Mouse (Mus musculus) stomach, postnatal 0 days (tissue): ENCODE measurements around the gene Gm609. TPM values are rescaled to one million over a fixed set of nuclear protein-coding genes. Genes with fewer than 3 reads are reported as not detected.
A peak's percentile ranks its signal among the peaks of the same experiment; 100 is the strongest.
"Not testable (repeated sequence)": the region's sequence is repeated elsewhere in the genome, so short reads cannot be mapped to it uniquely, and the experiment has no call there.

Experiments used
- ATAC-seq: fragments of 200-750 bp; cut with Nextera tagmentation; 2 replicates; pipeline ENCODE4 v1.8.0; 2017; ENCODE audit not compliant: low FRiP score, low TSS enrichment
- DNase-seq: peaks from one replicate; pipeline ENCODE4 v3.0.0-alpha.2; 2016; ENCODE audit warnings: low spot score
- H3K27ac ChIP-seq: fragments of 300-500 bp; sonication (generic); replicated peaks from 2 replicates; pipeline ENCODE4 v1.5.1; 2014; ENCODE audit warnings: mild to moderate bottlenecking, control low read depth
- H3K27me3 ChIP-seq: fragments of 300-500 bp; sonication (generic); 2 replicates; pipeline ENCODE4 v1.6.1; 2014; ENCODE audit warnings: low read length; ENCODE audit not compliant: control insufficient read depth, insufficient read depth
- H3K36me3 ChIP-seq: fragments of 300-500 bp; sonication (generic); 2 replicates; pipeline ENCODE4 v1.6.1; 2014; ENCODE audit warnings: low read length, mixed read lengths; ENCODE audit not compliant: control insufficient read depth, insufficient read depth
- H3K4me1 ChIP-seq: fragments of 300-500 bp; sonication (generic); replicated peaks from 2 replicates; pipeline ENCODE4 v1.6.1; 2014; ENCODE audit warnings: antibody characterized with exemption; ENCODE audit not compliant: control insufficient read depth, insufficient read depth
- H3K4me2 ChIP-seq: fragments of 300-500 bp; sonication (generic); replicated peaks from 2 replicates; pipeline ENCODE4 v1.6.1; 2014; ENCODE audit warnings: low read depth, mild to moderate bottlenecking, control low read depth, moderate library complexity
- H3K4me3 ChIP-seq: fragments of 300-500 bp; sonication (generic); 2 replicates; pipeline ENCODE4 v1.5.1; 2014; ENCODE audit warnings: low read depth, low read length, control low read depth
- H3K9ac ChIP-seq: fragments of 300-500 bp; sonication (generic); 2 replicates; pipeline ENCODE4 v1.6.1; 2014; ENCODE audit warnings: mild to moderate bottlenecking, low read length, control low read depth, mixed read lengths
- H3K9me3 ChIP-seq: fragments of 300-500 bp; sonication (generic); 2 replicates; pipeline ENCODE4 v1.6.1; 2016; ENCODE audit warnings: low read length; ENCODE audit not compliant: control insufficient read depth
- CTCF ChIP-seq: IDR thresholded peaks from 2 replicates; pipeline ENCODE4 v1.5.1; 2016; ENCODE audit warnings: antibody characterized with exemption, low read depth, mild to moderate bottlenecking, moderate library complexity
- EP300 ChIP-seq: optimal IDR thresholded peaks from 2 replicates; pipeline ENCODE3; 2016; ENCODE audit warnings: antibody characterized with exemption
- WGBS: fragments of 180-500 bp; shearing (Covaris S2); extraction: QIAGEN DNeasy Blood & Tissue Kit; methylation state at CpG from one replicate; pipeline ENCODE4 v1.1.7; 2014; 5-methylcytosine and 5-hydroxymethylcytosine counted together
- polyA plus RNA-seq: library from polyadenylated mRNA; unstranded; fragments of >200 nt; fragmentation: Nextera tagmentation; extraction: Ambion mirVana; gene quantifications from 2 replicates; pipeline ENCODE4 v1.2.1, GENCODE M21; 2015

Gene Gm609
- polyA plus RNA-seq, 1 experiment from 2014 or later, result 0.27 TPM

- ATAC-seq (no peak), DNase-seq (no peak)
- no peak overlapping the region for H3K27ac ChIP-seq
- no peaks in the 10 kb centered on the region for H3K9me3 ChIP-seq
- TF ChIP-seq CTCF (no peak), EP300 (no peak)
- no peaks in the 10 kb centered on the region for H3K36me3 ChIP-seq
- no peak overlapping the region for H3K9ac ChIP-seq
- no peaks in the 10 kb centered on the region for H3K27me3 ChIP-seq
- no peak overlapping the region for H3K4me2 ChIP-seq
- no peaks in the 10 kb centered on the region for H3K4me1 ChIP-seq
- H3K4me3 ChIP-seq, result no peak overlapping the region
- 75% methylated on average over 9 of the region's 9 CpGs for WGBS
These were observed 65.1 kb downstream of the Gm609 start for GRCm38 (mm10) chr16:45427651-45428050.

GRCm38 (mm10) chr16:45413497-45413896 is 79.3 kb downstream of the Gm609 start:
- Histone ChIP-seq H3K4me2 (no peak overlapping the region), H3K9me3 (no peaks in the 10 kb centered on the region), H3K27ac (no peak overlapping the region), H3K4me1 (no peaks in the 10 kb centered on the region), H3K36me3 (no peaks in the 10 kb centered on the region), H3K9ac (no peak overlapping the region), H3K27me3 (no peaks in the 10 kb centered on the region), H3K4me3 (no peak overlapping the region)
- no peak for TF ChIP-seq EP300
- peak; percentile 55 for TF ChIP-seq CTCF
- no peak for ATAC-seq
- DNase-seq, result no peak

- not testable (repeated sequence) for DNase-seq
These were observed 83.7 kb downstream of the Gm609 start for GRCm38 (mm10) chr16:45409064-45409446.

GRCm38 (mm10) chr16:45408425-45409063 is 84.2 kb downstream of the Gm609 start, which contains the start of gene Cd200:
Gene Cd200, minus strand, starts transcription at chr16:45409053.
- TF ChIP-seq EP300 (no peak), CTCF (peak; percentile 54)
- peak within 1 kb of the TSS; percentile 65 for H3K9ac ChIP-seq
- H3K36me3 ChIP-seq, result no peaks in the 10 kb centered on the region
- no peaks in the 10 kb centered on the region for H3K9me3 ChIP-seq
- peak within 1 kb of the TSS; percentile 66 for H3K4me2 ChIP-seq
- H3K27ac ChIP-seq, result peak within 1 kb of the TSS; percentile 80
- no peaks in the 10 kb centered on the region for H3K27me3 ChIP-seq
- H3K4me3 ChIP-seq, result peak within 1 kb of the TSS; percentile 66
- WGBS, result 4% methylated on average over 28 of the region's 28 CpGs
- ATAC-seq (peak; percentile 85), DNase-seq (peak; percentile 29)
- no peaks in the 10 kb centered on the region for H3K4me1 ChIP-seq

More at GRCm38 (mm10) chr16:45409064-45409446, 83.7 kb downstream of the Gm609 start:
- not testable (repeated sequence) for H3K4me1 ChIP-seq, H3K27ac ChIP-seq, H3K36me3 ChIP-seq, H3K27me3 ChIP-seq, H3K9ac ChIP-seq, H3K9me3 ChIP-seq
- 31% methylated on average over 7 of the region's 7 CpGs for WGBS
- Histone ChIP-seq H3K4me3 (peak overlapping the region; percentile 66), H3K4me2 (peak overlapping the region; percentile 66)
- peak; percentile 29; the same call in 1 of the 2 replicates for ATAC-seq

GRCm38 (mm10) chr16:45407645-45408400 is 84.9 kb downstream of the Gm609 start:
- H3K4me2 ChIP-seq, result peak overlapping the region; percentile 66
- peak overlapping the region; percentile 66 for H3K4me3 ChIP-seq
- peak overlapping the region; percentile 65 for H3K9ac ChIP-seq
- no peaks in the 10 kb centered on the region for H3K9me3 ChIP-seq
- 27% methylated on average over 9 of the region's 9 CpGs for WGBS
- H3K36me3 ChIP-seq, result no peaks in the 10 kb centered on the region
- no peaks in the 10 kb centered on the region for H3K4me1 ChIP-seq
- H3K27me3 ChIP-seq, result no peaks in the 10 kb centered on the region
- DNase-seq (no peak), ATAC-seq (no peak)
- TF ChIP-seq EP300 (no peak), CTCF (no peak)
- H3K27ac ChIP-seq, result peak overlapping the region; percentile 80; the same call in 1 of the 2 replicates

- Histone ChIP-seq H3K27ac (no peak overlapping the region), H3K36me3 (no peaks in the 10 kb centered on the region), H3K4me3 (no peak overlapping the region), H3K4me1 (no peaks in the 10 kb centered on the region), H3K27me3 (no peaks in the 10 kb centered on the region), H3K9ac (no peak overlapping the region), H3K9me3 (no peaks in the 10 kb centered on the region), H3K4me2 (no peak overlapping the region; the same call in 1 of the 2 replicates)
- DNase-seq, result no peak
- no peak for TF ChIP-seq CTCF
- no peak for TF ChIP-seq EP300
- WGBS, result 76% methylated on average over 5 of the region's 5 CpGs
- no peak for ATAC-seq
These were observed 85.7 kb downstream of the Gm609 start for GRCm38 (mm10) chr16:45407091-45407490.
